In genomic region chr5:5514196-5515076, GRCm38 (mm10) we compare ENCODE assay signal across 7 mouse cellular contexts. TPM values are rescaled to one million over a fixed set of nuclear protein-coding genes. Genes with fewer than 3 reads are reported as not detected.
DNase-seq lines count a peak whose midpoint lies in the region; ATAC-seq lines count a peak whose summit lies in the region.

Gene Cldn12 (minus strand): TSS chr5:5514958.

- H3K27ac ChIP-seq in intestine, embryonic 16.5 days (ENCODE audit: low read length), result peak within 1 kb of the TSS; percentile 97
- H3K27ac ChIP-seq in midbrain, embryonic 11.5 days (ENCODE audit: low read depth, low read length), result peak within 1 kb of the TSS; percentile 78

- peak within 1 kb of the TSS; percentile 85 for H3K9ac ChIP-seq in intestine, embryonic 16.5 days (ENCODE audit: low read depth, low read length)
- H3K9ac ChIP-seq in midbrain, embryonic 11.5 days (ENCODE audit: low read length), result peak within 1 kb of the TSS; percentile 75

- H3K36me3 ChIP-seq in intestine, embryonic 16.5 days (ENCODE audit: control insufficient read depth, insufficient read depth, low read length), result no peaks in the 10 kb centered on the region
- no peaks in the 10 kb centered on the region for H3K36me3 ChIP-seq in midbrain, embryonic 11.5 days (ENCODE audit: control insufficient read depth, insufficient read depth, low read length)

- peak; percentile 97 for ATAC-seq in intestine, embryonic 16.5 days
- peak; percentile 94 for ATAC-seq in midbrain, embryonic 11.5 days (ENCODE audit: low FRiP score)

- DNase-seq in adrenal gland, adult (ENCODE audit: inconsistent age in 2 of 2, low spot score in 1 of 2), result peak; percentile 97 to 98
- DNase-seq in embryo, embryonic 10.5 days (ENCODE audit: low spot score), result peak; percentile 97
- peak; percentile 97 for DNase-seq in gastrocnemius, postnatal 4 days (ENCODE audit: low spot score in 2 of 2)
- DNase-seq in left cerebral cortex, postnatal 36 days (ENCODE audit: low spot score in 2 of 2), result peak; percentile 96
- peak; percentile 98 for DNase-seq in midbrain, embryonic 11.5 days (ENCODE audit: low spot score, missing footprints)
- peak; percentile 98 for DNase-seq in skeletal muscle tissue, adult 2 months (ENCODE audit: low read depth, low spot score)

- H3K4me3 ChIP-seq in intestine, embryonic 16.5 days (ENCODE audit: low read length), result peak within 1 kb of the TSS; percentile 85
- peak within 1 kb of the TSS; percentile 82 for H3K4me3 ChIP-seq in midbrain, embryonic 11.5 days (ENCODE audit: low read depth, low read length)

- no peaks in the 10 kb centered on the region for H3K9me3 ChIP-seq in intestine, embryonic 16.5 days (ENCODE audit: control insufficient read depth, low read length)
- H3K9me3 ChIP-seq in midbrain, embryonic 11.5 days (ENCODE audit: control insufficient read depth, low read length), result no peaks in the 10 kb centered on the region

- no peaks in the 10 kb centered on the region for H3K27me3 ChIP-seq in intestine, embryonic 16.5 days (replicated peaks; ENCODE audit: control insufficient read depth, insufficient read depth, low read length)
- no peaks in the 10 kb centered on the region for H3K27me3 ChIP-seq in midbrain, embryonic 11.5 days (ENCODE audit: control insufficient read depth, insufficient read depth, low read length)

- intact Hi-C loops in left cerebral cortex, postnatal 36 days (cut with DNase I), result loop anchor here (2.0 to 5.0 kb wide), 2 partner anchors 44 to 133 kb away; partner anchors contain the start of gene Gtpbp10

- peak within 1 kb of the TSS; percentile 87 for H3K4me2 ChIP-seq in intestine, embryonic 16.5 days (ENCODE audit: low read depth, low read length)
- peak within 1 kb of the TSS; percentile 74 for H3K4me2 ChIP-seq in midbrain, embryonic 11.5 days

- no peaks in the 10 kb centered on the region for H3K4me1 ChIP-seq in intestine, embryonic 16.5 days (ENCODE audit: control insufficient read depth, insufficient read depth, low read length)
- H3K4me1 ChIP-seq in midbrain, embryonic 11.5 days (ENCODE audit: control insufficient read depth, insufficient read depth, low read length), result peaks cover 3% of the 10 kb centered on the region; the same call in 1 of the 2 replicates

- WGBS in intestine, embryonic 16.5 days, result under 1% methylated on average over 78 of the region's 79 CpGs
- under 1% methylated on average over 79 of the region's 79 CpGs for WGBS in midbrain, embryonic 11.5 days

RNA-seq across cellular contexts. Expression of gene Cldn12, which starts in this region (rescaled TPM):
- total RNA-seq in gastrocnemius, postnatal 4 days (2021), result 10 to 100 TPM; 12.2 to 12.4 TPM
- polyA plus RNA-seq in intestine, embryonic 16.5 days (2015; fragmentation: Nextera tagmentation; extraction: Ambion mirVana), result 27.3 and 27.6 TPM in 2 replicates
- 10 to 100 TPM; 42.1 to 44.2 TPM for total RNA-seq in left cerebral cortex, postnatal 36 days (2021)
- 26.0 and 27.1 TPM in 2 replicates for polyA plus RNA-seq in midbrain, embryonic 11.5 days (2014; fragmentation: Nextera tagmentation; extraction: Ambion mirVana)

Comparison
In these comparisons a context has a peak if more than half of its experiments do, and no peak if none do; other contexts are left out.
1. Peak in every context shown above with its lines: DNase-seq, ATAC-seq, H3K4me3 ChIP-seq and H3K27ac ChIP-seq.